Mouse (Mus musculus) heart, embryonic 14.5 days (tissue): ENCODE measurements around the gene Gm15056. TPM values are rescaled to one million over a fixed set of nuclear protein-coding genes. Genes with fewer than 3 reads are reported as not detected.

Experiments
- polyA plus RNA-seq: library from polyadenylated mRNA; unstranded; fragments of >200 nt; fragmentation: Nextera tagmentation; extraction: Ambion mirVana; gene quantifications from 2 replicates; pipeline ENCODE4 v1.2.1, GENCODE M21; 2014

The Gm15056 gene
- polyA plus RNA-seq, 1 experiment from 2014 or later, result not detected

Other genes starting within 250 kb of the Gm15056 start
- not detected in 2 replicates for gene Defb33, start 10.0 kb downstream of the Gm15056 start, polyA plus RNA-seq
- not detected in 2 replicates for gene Gm6040, start 19.4 kb upstream of the Gm15056 start, polyA plus RNA-seq
- not detected in 2 replicates for gene AY761185, start 42.1 kb upstream of the Gm15056 start, polyA plus RNA-seq
- not detected in 2 replicates for gene Defa21, start 122.9 kb upstream of the Gm15056 start, polyA plus RNA-seq
- gene Defa23, start 152.4 kb upstream of the Gm15056 start, polyA plus RNA-seq, result not detected in 2 replicates
- gene Defa35, start 162.4 kb upstream of the Gm15056 start, polyA plus RNA-seq, result not detected in 2 replicates
- not detected in 2 replicates for gene Defa25, start 181.8 kb upstream of the Gm15056 start, polyA plus RNA-seq
- not detected in 2 replicates for gene Gm14851, start 193.4 kb upstream of the Gm15056 start, polyA plus RNA-seq
- gene Defa30, start 232.0 kb upstream of the Gm15056 start, polyA plus RNA-seq, result not detected in 2 replicates